Mouse (Mus musculus): Measurements from ENCODE around the gene Syngr4.
"Not testable (repeated sequence)": the region's sequence is repeated elsewhere in the genome, so short reads cannot be mapped to it uniquely, and the experiment has no call there.

Gene Syngr4

GRCm38 (mm10) chr7:45896517-45897257 lies at the start of gene Syngr4, which contains the start of gene Tmem143:
Gene Syngr4, minus strand, starts transcription at chr7:45896714.
Gene Tmem143, plus strand, starts transcription at chr7:45896941.
- DNase-seq, result peak; percentile 94 to 95

- DNase-seq, result not testable (repeated sequence)
These were observed 46.8 kb upstream of the Syngr4 start for GRCm38 (mm10) chr7:45943280-45943679.

GRCm38 (mm10) chr7:45941986-45942385 lies 45.5 kb upstream of the Syngr4 start:
- no peak for DNase-seq

- DNase-seq, result no peak
These were observed 43.3 kb upstream of the Syngr4 start for GRCm38 (mm10) chr7:45939836-45940235.

GRCm38 (mm10) chr7:45935114-45935513 lies 38.6 kb upstream of the Syngr4 start:
- DNase-seq, result peak; percentile 65 to 70

- DNase-seq, result not testable (repeated sequence)
These were observed 37.3 kb upstream of the Syngr4 start for GRCm38 (mm10) chr7:45933766-45934165.

- no peak for DNase-seq
These were observed 33.2 kb upstream of the Syngr4 start for GRCm38 (mm10) chr7:45929688-45930087.

- no peak for DNase-seq
These were observed 32.2 kb upstream of the Syngr4 start for GRCm38 (mm10) chr7:45928626-45929295.

- peak; percentile 70 to 75 for DNase-seq
These were observed 27.9 kb upstream of the Syngr4 start for GRCm38 (mm10) chr7:45924429-45924816.

GRCm38 (mm10) chr7:45923762-45924428 lies 27.4 kb upstream of the Syngr4 start, which contains the start of gene Ccdc114:
Gene Ccdc114, plus strand, starts transcription at chr7:45924072.
- peak; percentile 41 to 61 for DNase-seq

GRCm38 (mm10) chr7:45922928-45923761 lies 26.6 kb upstream of the Syngr4 start:
- DNase-seq, result peak; percentile 91 to 96

- DNase-seq, result no peak
These were observed 25.6 kb upstream of the Syngr4 start for GRCm38 (mm10) chr7:45921950-45922600.

- peak; percentile 75 to 84 for DNase-seq
These were observed 24.7 kb upstream of the Syngr4 start, which contains the start of gene Emp3 for GRCm38 (mm10) chr7:45921242-45921621. Gene Emp3, minus strand, starts transcription at chr7:45921404.

GRCm38 (mm10) chr7:45920583-45921241 lies 24.2 kb upstream of the Syngr4 start:
- DNase-seq, result peak; percentile 39 to 46

GRCm38 (mm10) chr7:45919761-45920160 lies 23.2 kb upstream of the Syngr4 start:
- DNase-seq, result no peak

- DNase-seq, result peak; percentile 32 to 42
These were observed 22.7 kb upstream of the Syngr4 start for GRCm38 (mm10) chr7:45919083-45919671.

GRCm38 (mm10) chr7:45917926-45918325 lies 21.4 kb upstream of the Syngr4 start:
- DNase-seq, result peak in 1 of 2 experiments; percentile 38

GRCm38 (mm10) chr7:45917004-45917704 lies 20.6 kb upstream of the Syngr4 start:
- DNase-seq, result peak; percentile 31 to 39

- DNase-seq, result peak; percentile 81 to 92
These were observed 19.8 kb upstream of the Syngr4 start for GRCm38 (mm10) chr7:45916056-45917003.

Measured in thymus, postnatal 36 days (tissue).